Mouse (Mus musculus) kidney, embryonic 14.5 days (tissue): ENCODE results near the gene Meis2. TPM values are rescaled to one million over a fixed set of nuclear protein-coding genes. Genes with fewer than 3 reads are reported as not detected.

ENCODE experiments used
- ATAC-seq: fragments of 200-750 bp; cut with Nextera tagmentation; 2 replicates; pipeline ENCODE4 v1.8.0; 2017; ENCODE audit warnings: moderate number of reproducible peaks, mild to moderate bottlenecking, moderate TSS enrichment, moderate library complexity; ENCODE audit not compliant: low FRiP score, low TSS enrichment
- H3K27ac ChIP-seq: fragments of 300-500 bp; sonication (generic); 2 replicates; pipeline ENCODE4 v1.5.1; 2014; ENCODE audit warnings: low read depth, mild to moderate bottlenecking, low read length, moderate library complexity, mixed read lengths
- H3K27me3 ChIP-seq: fragments of 300-500 bp; sonication (generic); 2 replicates; pipeline ENCODE4 v1.6.1; 2014; ENCODE audit warnings: mild to moderate bottlenecking, low read length; ENCODE audit not compliant: control insufficient read depth, insufficient read depth
- H3K36me3 ChIP-seq: fragments of 300-500 bp; sonication (generic); 2 replicates; pipeline ENCODE4 v1.6.1; 2014; ENCODE audit warnings: low read length, mixed read lengths; ENCODE audit not compliant: control insufficient read depth, insufficient read depth
- H3K4me1 ChIP-seq: fragments of 300-500 bp; sonication (generic); 2 replicates; pipeline ENCODE4 v1.6.1; 2014; ENCODE audit warnings: low read length, mixed read lengths; ENCODE audit not compliant: control insufficient read depth, insufficient read depth
- H3K4me2 ChIP-seq: fragments of 300-500 bp; sonication (generic); replicated peaks from 2 replicates; pipeline ENCODE4 v1.6.1; 2014; ENCODE audit warnings: low read depth, mild to moderate bottlenecking, low read length
- H3K4me3 ChIP-seq: fragments of 300-500 bp; sonication (generic); 2 replicates; pipeline ENCODE4 v1.5.1; 2014; ENCODE audit warnings: mild to moderate bottlenecking, low read length
- H3K9ac ChIP-seq: fragments of 300-500 bp; sonication (generic); 2 replicates; pipeline ENCODE4 v1.6.1; 2014; ENCODE audit warnings: low read depth, mild to moderate bottlenecking, low read length, moderate library complexity
- H3K9me3 ChIP-seq: fragments of 300-500 bp; sonication (generic); 2 replicates; pipeline ENCODE4 v1.6.1; 2016; ENCODE audit warnings: low read length; ENCODE audit not compliant: control insufficient read depth
- WGBS: fragments of 180-500 bp; shearing (Covaris S2); extraction: QIAGEN DNeasy Blood & Tissue Kit; methylation state at CpG from one replicate; pipeline ENCODE4 v1.1.7; 2014; 5-methylcytosine and 5-hydroxymethylcytosine counted together
- polyA plus RNA-seq: library from polyadenylated mRNA; unstranded; fragments of >200 nt; fragmentation: Nextera tagmentation; extraction: Ambion mirVana; gene quantifications from 2 replicates; pipeline ENCODE4 v1.2.1, GENCODE M21; 2014

Meis2 gene
- polyA plus RNA-seq, 1 experiment from 2014 or later, result 112 TPM

DNA sequence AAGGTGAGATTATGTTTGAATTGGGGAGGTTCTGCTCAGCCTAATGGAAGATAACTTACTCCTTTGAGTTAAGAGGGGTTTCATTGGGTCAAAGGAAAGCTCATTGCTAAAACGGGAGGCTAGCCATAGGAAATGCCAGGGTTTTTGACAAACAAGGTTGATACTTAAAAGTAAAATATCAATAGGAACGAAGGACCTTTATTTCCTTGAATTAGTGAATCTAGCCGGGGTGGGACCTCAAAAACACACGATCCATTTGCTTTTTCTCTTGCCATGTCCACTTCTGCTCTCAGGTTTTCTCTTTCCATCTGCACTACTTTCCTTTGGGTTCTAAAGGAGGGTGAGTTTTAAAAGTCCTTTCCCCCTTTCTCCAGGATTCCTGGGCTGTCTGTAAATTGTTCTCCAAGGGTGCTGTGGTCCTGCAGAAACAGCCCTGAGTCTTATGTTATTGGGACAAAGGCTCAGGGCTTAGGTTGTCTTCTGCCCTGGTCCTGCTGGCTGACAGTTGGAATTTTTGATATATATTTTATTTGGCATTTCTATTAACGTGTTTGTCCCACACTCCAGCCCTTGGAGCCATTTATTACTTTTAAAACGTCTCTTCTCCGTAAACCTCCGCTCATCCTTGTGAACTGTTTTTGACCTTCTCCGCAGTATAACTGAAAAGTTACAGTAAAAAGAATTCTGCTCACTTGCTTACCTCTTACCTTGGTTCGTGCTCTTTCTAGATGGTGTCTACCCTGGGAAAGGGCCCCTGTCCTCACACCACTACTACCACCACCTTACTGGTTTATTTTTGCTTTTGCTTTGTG lies 5.2 kb upstream of the Meis2 start:
- H3K4me2 ChIP-seq, result peak overlapping the region; percentile 74

DNA sequence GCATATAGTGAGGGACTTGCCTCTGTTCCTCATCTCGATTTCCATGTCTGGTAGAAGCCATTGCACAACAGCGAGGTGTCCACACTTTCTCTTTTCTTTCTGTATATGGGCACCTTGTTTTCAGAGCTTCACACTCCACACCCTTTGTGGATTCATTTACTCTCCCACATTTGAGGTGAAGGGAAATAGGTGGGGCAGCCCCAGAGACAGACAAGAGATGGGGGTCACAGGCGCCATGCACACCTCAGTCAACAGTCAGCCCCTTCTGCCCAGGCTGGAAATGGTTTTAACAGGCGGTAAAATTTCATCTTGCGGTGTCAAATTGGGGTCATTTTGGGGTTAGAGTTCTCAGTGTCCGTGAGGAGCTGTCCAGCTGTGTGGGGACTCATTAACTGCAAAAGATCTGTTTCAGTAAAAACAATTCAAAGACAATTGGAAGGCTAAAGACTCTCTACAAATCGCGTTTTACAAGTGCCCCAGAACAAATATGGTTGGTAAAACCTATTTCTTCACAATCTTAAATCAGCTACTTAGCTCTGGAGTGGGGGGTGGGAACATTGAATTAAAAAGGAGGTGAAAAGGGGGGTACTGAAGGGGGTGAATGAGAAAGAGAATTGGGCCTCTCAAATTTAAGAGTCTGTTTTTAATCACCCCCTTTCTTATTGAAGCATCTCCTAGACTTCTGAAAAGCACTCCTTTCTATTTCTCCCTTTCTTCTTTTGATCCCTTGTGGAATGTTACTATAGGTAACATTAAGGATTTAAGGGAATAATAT lies 4.0 kb upstream of the Meis2 start:
- no peaks in the 10 kb centered on the region for H3K27me3 ChIP-seq
- WGBS, result under 1% methylated on average over 8 of the region's 8 CpGs
- ATAC-seq, result peak; percentile 9; the same call in 1 of the 2 replicates
- H3K9ac ChIP-seq, result peak overlapping the region; percentile 91
- H3K4me3 ChIP-seq, result peak overlapping the region; percentile 72
- peaks cover 2% of the 10 kb centered on the region; the same call in 1 of the 2 replicates for H3K36me3 ChIP-seq
- peaks cover 8% of the 10 kb centered on the region; the same call in 1 of the 2 replicates for H3K4me1 ChIP-seq
- H3K4me2 ChIP-seq, result peak overlapping the region; percentile 74
- peak overlapping the region; percentile 99 for H3K27ac ChIP-seq
- no peaks in the 10 kb centered on the region for H3K9me3 ChIP-seq

More for the DNA sequence above, 5.2 kb upstream of the Meis2 start:
- Histone ChIP-seq H3K27me3 (no peaks in the 10 kb centered on the region), H3K9me3 (no peaks in the 10 kb centered on the region), H3K4me1 (peaks cover 12% of the 10 kb centered on the region; the same call in 1 of the 2 replicates), H3K9ac (peak overlapping the region; percentile 91), H3K27ac (peak overlapping the region; percentile 99), H3K4me3 (peak overlapping the region; percentile 72), H3K36me3 (peaks cover 2% of the 10 kb centered on the region; the same call in 1 of the 2 replicates)
- 6% methylated on average over 10 of the region's 10 CpGs for WGBS
- ATAC-seq, result no peak

DNA sequence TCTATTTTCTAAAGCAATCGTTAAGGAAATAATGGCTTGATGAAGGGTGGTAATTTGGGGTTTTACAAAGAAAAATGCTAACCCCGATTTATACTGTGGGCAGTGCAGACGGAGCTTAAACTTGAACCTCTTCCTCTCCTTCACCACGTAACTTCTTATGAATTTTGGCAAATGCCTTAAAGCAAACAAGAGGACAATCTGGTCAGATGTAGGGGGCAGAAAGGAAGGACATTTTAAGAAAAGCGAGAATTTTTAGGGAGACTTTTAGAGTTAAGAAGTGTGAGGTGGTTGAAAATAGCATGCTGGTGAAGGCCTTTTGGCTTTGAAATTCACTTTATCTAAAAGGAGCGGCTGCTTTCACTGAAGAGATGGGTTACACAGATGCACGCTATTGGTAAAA lies 3.3 kb upstream of the Meis2 start:
- 7% methylated on average over 7 of the region's 7 CpGs for WGBS
- Histone ChIP-seq H3K4me2 (peak overlapping the region; percentile 74), H3K27ac (peak overlapping the region; percentile 99), H3K9ac (peak overlapping the region; percentile 91), H3K4me3 (peak overlapping the region; percentile 72), H3K36me3 (peaks cover 2% of the 10 kb centered on the region; the same call in 1 of the 2 replicates), H3K4me1 (0 out of 2 replicates have a peak, but pooled peaks cover 1% of the 10 kb centered on the region), H3K9me3 (no peaks in the 10 kb centered on the region), H3K27me3 (no peaks in the 10 kb centered on the region)
- ATAC-seq, result no peak

DNA sequence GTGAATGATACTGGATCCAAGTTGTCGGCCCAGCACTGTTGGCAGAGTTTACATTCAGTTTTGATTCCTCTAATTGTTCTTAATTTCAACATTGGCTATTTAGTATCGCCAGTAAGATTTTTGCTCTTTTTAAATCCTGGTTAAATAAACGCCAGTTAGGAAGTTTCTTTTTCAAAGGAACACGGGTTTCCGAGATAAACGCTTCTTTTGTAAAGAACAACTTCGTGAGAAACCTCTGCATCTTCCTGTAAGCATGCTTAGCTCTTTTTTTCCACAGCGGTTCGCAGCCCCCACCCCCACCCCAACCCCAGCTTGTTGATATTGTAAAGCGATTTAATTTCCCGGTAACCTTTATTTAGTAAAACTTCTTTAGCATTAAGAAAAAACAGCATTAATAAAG lies 2.8 kb upstream of the Meis2 start:
- Histone ChIP-seq H3K9me3 (no peaks in the 10 kb centered on the region), H3K4me2 (peak overlapping the region; percentile 74), H3K27me3 (no peaks in the 10 kb centered on the region), H3K36me3 (peaks cover under 1% of the 10 kb centered on the region; the same call in 1 of the 2 replicates), H3K9ac (peak overlapping the region; percentile 91), H3K27ac (peak overlapping the region; percentile 99), H3K4me1 (no peaks in the 10 kb centered on the region), H3K4me3 (peak overlapping the region; percentile 72)
- ATAC-seq, result no peak
- WGBS, result 2% methylated on average over 11 of the region's 11 CpGs

DNA sequence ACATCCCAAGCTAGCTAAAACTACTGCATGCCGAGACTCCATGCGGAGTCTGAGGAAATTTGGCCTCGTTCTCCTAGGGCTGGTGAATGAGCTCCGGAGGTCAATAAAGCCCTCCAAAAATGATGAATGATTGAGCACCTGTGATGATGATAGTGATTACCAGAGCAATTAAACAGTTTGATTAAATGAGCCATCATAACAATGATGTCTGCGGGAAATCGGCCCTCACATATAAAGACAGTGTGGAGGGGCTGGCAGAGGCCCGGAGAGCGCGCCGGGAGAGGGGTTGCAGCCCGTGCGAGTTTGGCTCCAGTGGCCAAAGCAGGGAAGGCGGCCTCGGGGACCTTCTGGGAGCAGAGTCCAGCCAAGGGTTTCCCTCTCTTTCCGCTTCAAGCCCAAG lies 2.1 kb upstream of the Meis2 start:
- peak overlapping the region; percentile 91 for H3K9ac ChIP-seq
- peak overlapping the region; percentile 99 for H3K27ac ChIP-seq
- H3K36me3 ChIP-seq, result no peaks in the 10 kb centered on the region
- no peaks in the 10 kb centered on the region for H3K4me1 ChIP-seq
- no peaks in the 10 kb centered on the region for H3K9me3 ChIP-seq
- H3K4me2 ChIP-seq, result peak overlapping the region; percentile 74
- no peaks in the 10 kb centered on the region for H3K27me3 ChIP-seq
- ATAC-seq, result no peak
- H3K4me3 ChIP-seq, result peak overlapping the region; percentile 72
- under 1% methylated on average over 15 of the region's 15 CpGs for WGBS

DNA sequence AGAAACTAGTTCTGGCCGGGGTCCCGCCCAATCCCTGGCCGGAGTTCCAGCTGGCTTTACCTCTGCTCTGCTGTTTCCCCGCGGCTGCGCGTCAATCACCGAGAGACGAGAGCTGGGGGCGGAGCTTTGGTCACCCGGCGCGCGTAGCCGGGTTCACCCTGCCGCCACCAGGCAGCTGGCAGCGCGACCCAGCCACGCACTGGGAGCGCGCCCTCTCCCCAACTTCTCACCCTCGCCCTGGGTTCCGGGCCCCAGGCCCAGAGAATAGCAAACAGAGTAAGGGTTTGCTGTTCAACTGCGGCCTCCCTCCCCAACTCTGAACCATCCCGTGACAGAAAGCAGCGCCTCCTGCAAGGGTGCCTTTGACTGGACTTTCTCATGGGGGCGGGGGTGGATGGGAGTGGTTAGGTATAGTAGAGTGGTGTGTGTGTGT lies 1.4 kb upstream of the Meis2 start:
- peak overlapping the region; percentile 72 for H3K4me3 ChIP-seq
- no peaks in the 10 kb centered on the region for H3K27me3 ChIP-seq
- peak overlapping the region; percentile 74 for H3K4me2 ChIP-seq
- H3K9ac ChIP-seq, result peak overlapping the region; percentile 91
- peak overlapping the region; percentile 99 for H3K27ac ChIP-seq
- no peaks in the 10 kb centered on the region for H3K9me3 ChIP-seq
- H3K4me1 ChIP-seq, result no peaks in the 10 kb centered on the region
- WGBS, result 0% methylated on average over 26 of the region's 27 CpGs
- peak; percentile 67 for ATAC-seq
- no peaks in the 10 kb centered on the region for H3K36me3 ChIP-seq

DNA sequence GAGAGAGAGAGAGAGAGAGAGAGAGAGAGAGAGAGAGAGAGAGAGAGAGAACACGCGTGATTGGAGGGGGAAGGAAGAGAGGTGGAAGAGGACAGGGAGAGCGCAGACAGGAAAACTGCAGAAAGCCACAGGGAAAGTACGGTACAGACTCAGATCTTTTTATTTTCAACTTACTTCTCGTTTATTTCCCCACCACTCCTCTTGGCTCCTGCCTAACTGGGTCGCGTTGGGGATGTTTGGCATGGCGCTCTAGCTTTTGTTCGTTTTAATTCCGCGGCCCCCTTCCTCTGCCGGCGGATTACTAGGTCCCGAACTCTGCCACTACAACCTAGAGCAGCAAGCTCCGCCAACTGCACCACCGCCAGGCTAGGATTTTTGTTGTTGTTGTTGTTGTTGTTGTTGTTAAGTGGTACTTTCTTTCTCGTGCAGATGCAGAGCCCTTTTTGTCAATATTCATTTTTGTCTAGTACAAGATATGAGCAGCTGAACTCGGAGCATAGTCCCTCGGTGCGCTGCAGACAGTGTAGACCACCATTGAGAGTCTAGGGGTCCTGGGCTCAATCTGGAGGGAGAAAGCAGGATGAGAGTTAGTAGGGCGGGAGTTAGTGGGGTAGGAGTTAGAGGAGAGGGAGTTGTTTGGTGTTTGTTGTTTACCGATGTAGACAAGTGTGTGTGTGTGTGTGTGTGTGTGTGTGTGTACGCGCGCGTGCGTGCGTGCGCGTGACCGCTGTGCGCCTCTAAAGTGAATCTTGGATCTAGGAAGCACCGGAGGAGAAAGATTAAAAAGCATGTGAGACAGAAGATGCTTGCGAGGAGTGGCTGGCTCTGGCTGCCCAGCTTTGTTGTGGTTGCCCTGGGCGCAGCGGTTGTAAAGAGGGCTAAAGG lies 660 bp upstream of the Meis2 start:
- no peaks in the 10 kb centered on the region for H3K27me3 ChIP-seq
- 0% methylated on average over 34 of the region's 36 CpGs for WGBS
- H3K4me1 ChIP-seq, result no peaks in the 10 kb centered on the region
- H3K27ac ChIP-seq, result peak overlapping the region; percentile 99
- peak overlapping the region; percentile 72 for H3K4me3 ChIP-seq
- H3K36me3 ChIP-seq, result no peaks in the 10 kb centered on the region; the same call in 1 of the 2 replicates
- peak overlapping the region; percentile 74 for H3K4me2 ChIP-seq
- no peaks in the 10 kb centered on the region for H3K9me3 ChIP-seq
- ATAC-seq, result peak; percentile 4; the same call in 1 of the 2 replicates
- H3K9ac ChIP-seq, result peak overlapping the region; percentile 91

DNA sequence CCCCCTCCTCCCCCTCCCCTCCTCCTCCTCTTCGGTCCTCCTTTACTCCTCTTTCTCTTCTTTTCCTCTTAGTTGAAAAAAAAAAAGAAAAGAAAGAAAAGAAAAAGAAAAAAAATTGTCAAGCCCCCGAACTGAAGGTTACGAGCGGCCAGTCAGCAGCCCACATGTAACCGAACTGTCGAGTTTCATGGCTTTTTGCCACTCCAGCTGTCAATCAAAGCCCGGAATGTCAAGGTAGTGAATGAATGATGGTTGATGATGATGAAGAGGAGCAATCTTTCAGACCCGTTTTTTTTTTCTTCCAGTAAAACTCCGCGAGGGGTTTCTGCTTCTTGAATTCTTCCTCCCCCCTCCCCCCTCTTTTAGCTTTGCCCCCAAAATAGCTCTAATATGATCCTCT lies 582 bp downstream of the Meis2 start:
- peak overlapping the region; percentile 74 for H3K4me2 ChIP-seq
- peak overlapping the region; percentile 99 for H3K27ac ChIP-seq
- H3K4me1 ChIP-seq, result 0 out of 2 replicates have a peak, but pooled peaks cover 3% of the 10 kb centered on the region
- no peak for ATAC-seq
- no peaks in the 10 kb centered on the region for H3K9me3 ChIP-seq
- peak overlapping the region; percentile 97 for H3K9ac ChIP-seq
- peak overlapping the region; percentile 72 for H3K4me3 ChIP-seq
- no peaks in the 10 kb centered on the region for H3K27me3 ChIP-seq
- peaks cover 8% of the 10 kb centered on the region for H3K36me3 ChIP-seq
- under 1% methylated on average over 10 of the region's 10 CpGs for WGBS
